Mouse (Mus musculus): ENCODE data around the gene Flg2. TPM values are rescaled to one million over a fixed set of nuclear protein-coding genes. Genes with fewer than 3 reads are reported as not detected.

The Flg2 gene
- polyA plus RNA-seq (2016; fragmentation: Nextera tagmentation; extraction: Ambion mirVana) = not detected in 2 replicates

GRCm38 (mm10) chr3:93196978-93197377, at the start of gene Flg2:
TSS of gene Flg2 (plus strand) at chr3:93197278.
- H3K27ac ChIP-seq (replicated peaks) = no peak within 1 kb of the TSS
- no peak within 1 kb of the TSS for H3K4me3 ChIP-seq
- WGBS = 81% methylated on average over 3 of the region's 3 CpGs
- no peaks in the 10 kb centered on the region for H3K36me3 ChIP-seq
- peaks cover 7% of the 10 kb centered on the region for H3K9me3 ChIP-seq (replicated peaks)
- no peaks in the 10 kb centered on the region for H3K27me3 ChIP-seq (ENCODE audit: low read depth, poor library complexity, severe bottlenecking)
- DNase-seq (ENCODE audit: low spot score) = no peak
- no peaks in the 10 kb centered on the region for H3K4me1 ChIP-seq

DNA sequence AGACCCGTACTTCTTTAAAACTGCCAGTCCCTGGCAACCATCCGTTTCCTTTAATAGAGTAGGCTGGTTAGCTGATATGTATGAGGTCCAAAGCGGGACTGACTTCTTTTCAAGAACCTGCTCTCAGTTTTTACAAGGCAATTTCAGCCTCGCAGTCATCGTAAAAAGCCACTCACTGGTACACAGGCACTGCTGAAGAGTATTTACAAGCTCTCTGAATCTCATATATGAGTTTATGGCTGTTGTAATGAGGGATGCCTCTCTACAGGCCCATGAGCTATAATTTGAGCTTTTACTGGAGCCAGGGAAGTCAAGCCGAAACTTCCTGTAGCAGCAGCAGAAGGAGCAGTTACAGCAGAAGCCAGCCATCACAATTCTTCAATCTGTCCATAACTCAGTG, 34.6 kb upstream of the Flg2 start:
- H3K4me1 ChIP-seq = no peaks in the 10 kb centered on the region
- no peak overlapping the region for H3K4me3 ChIP-seq
- no peaks in the 10 kb centered on the region for H3K9me3 ChIP-seq (replicated peaks)
- no peaks in the 10 kb centered on the region for H3K36me3 ChIP-seq
- no peak overlapping the region for H3K27ac ChIP-seq (replicated peaks)
- WGBS = 86% methylated on average over 6 of the region's 6 CpGs
- H3K27me3 ChIP-seq (ENCODE audit: low read depth, poor library complexity, severe bottlenecking) = no peaks in the 10 kb centered on the region
- no peak for DNase-seq (ENCODE audit: low spot score)

GRCm38 (mm10) chr3:93162996-93163592, 34.0 kb upstream of the Flg2 start:
- Histone ChIP-seq H3K4me1 (no peaks in the 10 kb centered on the region), H3K4me3 (no peak overlapping the region), H3K27ac (replicated peaks) (no peak overlapping the region), H3K36me3 (no peaks in the 10 kb centered on the region), H3K9me3 (replicated peaks) (no peaks in the 10 kb centered on the region), H3K27me3 (ENCODE audit: low read depth, poor library complexity, severe bottlenecking) (no peaks in the 10 kb centered on the region)
- 70% methylated on average over 1 of the region's 1 CpGs for WGBS
- no peak for DNase-seq (ENCODE audit: low spot score)

DNA sequence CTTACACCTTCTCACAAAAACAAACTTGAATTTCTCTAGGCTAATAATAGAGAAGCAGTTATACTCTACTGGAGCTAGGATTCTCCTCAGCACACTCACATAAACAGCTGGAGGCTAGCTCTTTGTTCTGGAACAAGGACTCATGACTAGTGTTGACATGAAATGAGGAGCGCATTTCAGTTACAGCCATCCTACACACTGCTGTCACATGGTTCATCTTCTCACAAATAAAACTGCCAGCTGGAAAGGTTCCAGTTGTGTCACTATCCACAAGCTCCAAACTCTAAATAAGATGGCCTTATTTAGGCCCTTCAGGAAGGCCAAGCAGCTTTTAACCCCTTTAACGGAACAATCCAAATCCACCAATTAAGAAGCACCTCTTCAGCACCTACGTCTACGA, 16.2 kb upstream of the Flg2 start:
- no peaks in the 10 kb centered on the region for H3K36me3 ChIP-seq
- DNase-seq (ENCODE audit: low spot score) = no peak
- H3K27ac ChIP-seq (replicated peaks) = no peak overlapping the region
- no peaks in the 10 kb centered on the region for H3K4me1 ChIP-seq
- 96% methylated on average over 4 of the region's 4 CpGs for WGBS
- H3K27me3 ChIP-seq (ENCODE audit: low read depth, poor library complexity, severe bottlenecking) = no peaks in the 10 kb centered on the region
- no peaks in the 10 kb centered on the region for H3K9me3 ChIP-seq (replicated peaks)
- H3K4me3 ChIP-seq = no peak overlapping the region

DNA sequence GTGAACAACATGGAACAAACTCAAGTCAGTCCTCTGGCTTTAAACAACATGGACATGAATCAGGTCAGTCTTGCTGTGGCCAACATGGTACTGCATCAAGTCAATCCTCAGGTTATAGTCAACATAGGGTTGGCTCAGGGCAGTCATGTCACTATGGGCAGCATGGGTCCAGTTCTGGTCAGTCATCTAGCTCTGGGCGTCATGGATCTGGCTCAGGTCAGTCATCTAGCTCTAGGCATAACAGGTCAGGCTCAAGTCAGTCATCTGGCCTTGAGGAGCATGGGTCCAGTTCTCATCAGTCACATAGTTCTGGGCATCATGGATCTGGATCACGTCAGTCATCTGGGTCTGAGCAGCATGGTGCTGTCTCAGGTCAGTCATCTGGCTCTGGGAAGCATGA, 4.9 kb downstream of the Flg2 start:
- DNase-seq (ENCODE audit: low spot score) = no peak
- Histone ChIP-seq H3K27me3 (ENCODE audit: low read depth, poor library complexity, severe bottlenecking) (no peaks in the 10 kb centered on the region), H3K27ac (replicated peaks) (no peak overlapping the region), H3K4me1 (no peaks in the 10 kb centered on the region), H3K9me3 (replicated peaks) (peaks cover 34% of the 10 kb centered on the region), H3K36me3 (no peaks in the 10 kb centered on the region), H3K4me3 (no peak overlapping the region)
- 77% methylated on average over 2 of the region's 2 CpGs for WGBS

DNA sequence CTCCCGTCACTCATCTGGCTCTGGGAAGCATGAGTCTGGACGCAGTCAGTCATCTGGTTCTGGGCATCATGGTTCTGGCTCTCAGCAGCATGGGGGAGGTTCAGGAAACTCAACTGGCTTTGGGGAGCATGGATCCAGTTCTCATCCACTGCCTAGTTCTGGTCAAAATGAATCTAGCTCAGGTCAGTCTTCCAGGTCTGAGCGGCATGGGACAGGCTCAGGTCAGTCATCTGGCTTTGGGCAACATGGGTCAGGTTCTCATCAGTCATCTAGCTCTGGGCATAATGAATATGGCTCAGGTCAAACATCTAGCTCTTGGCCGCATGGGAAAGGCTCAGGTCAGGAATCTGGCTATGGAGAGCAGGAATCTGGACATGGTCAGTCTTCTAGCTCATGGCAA, 5.4 kb downstream of the Flg2 start:
- Histone ChIP-seq H3K4me1 (no peaks in the 10 kb centered on the region), H3K4me3 (no peak overlapping the region), H3K27ac (replicated peaks) (no peak overlapping the region), H3K36me3 (no peaks in the 10 kb centered on the region), H3K27me3 (ENCODE audit: low read depth, poor library complexity, severe bottlenecking) (no peaks in the 10 kb centered on the region), H3K9me3 (replicated peaks) (peaks cover 34% of the 10 kb centered on the region)
- 96% methylated on average over 4 of the region's 4 CpGs for WGBS
- no peak for DNase-seq (ENCODE audit: low spot score)

Other genes starting within 250 kb of the Flg2 start
- not detected in 2 replicates for gene Lce3d, start 239.9 kb upstream of the Flg2 start, polyA plus RNA-seq (2016; fragmentation: Nextera tagmentation; extraction: Ambion mirVana)
- not detected in 2 replicates for gene Lce3e, start 230.2 kb upstream of the Flg2 start, polyA plus RNA-seq (2016; fragmentation: Nextera tagmentation; extraction: Ambion mirVana)
- gene Lce3f, start 205.1 kb upstream of the Flg2 start, polyA plus RNA-seq (2016; fragmentation: Nextera tagmentation; extraction: Ambion mirVana) = not detected in 2 replicates
- 0.17 and 0.32 TPM in 2 replicates for gene Crct1, start 181.6 kb upstream of the Flg2 start, polyA plus RNA-seq (2016; fragmentation: Nextera tagmentation; extraction: Ambion mirVana)
- not detected in 2 replicates for gene Lce1m, start 178.2 kb upstream of the Flg2 start, polyA plus RNA-seq (2016; fragmentation: Nextera tagmentation; extraction: Ambion mirVana)
- gene Gm4858, start 128.5 kb upstream of the Flg2 start, polyA plus RNA-seq (2016; fragmentation: Nextera tagmentation; extraction: Ambion mirVana) = not detected in 2 replicates
- gene Crnn, start 52.5 kb upstream of the Flg2 start, polyA plus RNA-seq (2016; fragmentation: Nextera tagmentation; extraction: Ambion mirVana) = not detected in 2 replicates
- not detected in 2 replicates for gene Flg, start 76.2 kb downstream of the Flg2 start, polyA plus RNA-seq (2016; fragmentation: Nextera tagmentation; extraction: Ambion mirVana)
- gene Hrnr, start 122.5 kb downstream of the Flg2 start, polyA plus RNA-seq (2016; fragmentation: Nextera tagmentation; extraction: Ambion mirVana) = not detected in 2 replicates
- not detected in 2 replicates for gene Rptn, start 196.4 kb downstream of the Flg2 start, polyA plus RNA-seq (2016; fragmentation: Nextera tagmentation; extraction: Ambion mirVana)
- 0.30 and 0.63 TPM in 2 replicates for gene Tchh, start 245.1 kb downstream of the Flg2 start, polyA plus RNA-seq (2016; fragmentation: Nextera tagmentation; extraction: Ambion mirVana)

Measured in midbrain, embryonic 10.5 days (tissue).